Mouse (Mus musculus) testis, postnatal 10 days (tissue): ENCODE measurements at regions not wholly inside any gene's neighbourhood (a gene's known extent, or its start where the extent isn't known, plus 50 kb on each side); places are given as distances from the start of the nearest gene placed in this dataset.

Experiments used
- DNase-seq: peaks from one replicate; pipeline ENCODE4 v3.0.0; 2021; ENCODE audit warnings: low spot score

GRCm38 (mm10) chr7:72503756-72504155 lies 197.3 kb upstream of the Mctp2 start:
- no peak for DNase-seq

- DNase-seq, result no peak
Measured at GRCm38 (mm10) chr7:72504268-72504667, 197.9 kb upstream of the Mctp2 start.

GRCm38 (mm10) chr7:72505732-72506460 lies 199.5 kb upstream of the Mctp2 start:
- no peak for DNase-seq

- no peak for DNase-seq
Measured at GRCm38 (mm10) chr7:72507946-72508345, 201.5 kb upstream of the Mctp2 start.

GRCm38 (mm10) chr7:72510116-72510515 lies 203.7 kb upstream of the Mctp2 start:
- no peak for DNase-seq

GRCm38 (mm10) chr7:72513446-72513845 lies 207.0 kb upstream of the Mctp2 start:
- DNase-seq, result no peak

GRCm38 (mm10) chr7:72514851-72515250 lies 208.4 kb upstream of the Mctp2 start:
- DNase-seq, result no peak

GRCm38 (mm10) chr7:72518421-72518972 lies 212.1 kb upstream of the Mctp2 start:
- DNase-seq, result no peak

GRCm38 (mm10) chr7:72519359-72520115 lies 213.1 kb upstream of the Mctp2 start:
- DNase-seq, result no peak

- DNase-seq, result no peak
Measured at GRCm38 (mm10) chr7:72528873-72529272, 222.5 kb upstream of the Mctp2 start.

GRCm38 (mm10) chr7:72538288-72538687 lies 231.9 kb upstream of the Mctp2 start:
- DNase-seq, result no peak

GRCm38 (mm10) chr7:72539915-72540314 lies 233.5 kb upstream of the Mctp2 start:
- no peak for DNase-seq

- DNase-seq, result no peak
Measured at GRCm38 (mm10) chr7:72541521-72542478, 235.4 kb upstream of the Mctp2 start.

- no peak for DNase-seq
Measured at GRCm38 (mm10) chr7:72543501-72543900, 237.1 kb upstream of the Mctp2 start.

GRCm38 (mm10) chr7:72543946-72544345 lies 237.5 kb upstream of the Mctp2 start:
- DNase-seq, result peak; percentile 55

- no peak for DNase-seq
Measured at GRCm38 (mm10) chr7:72567378-72567777, 261.0 kb upstream of the Mctp2 start.

- no peak for DNase-seq
Measured at GRCm38 (mm10) chr7:72569177-72569576, 262.8 kb upstream of the Mctp2 start.

- no peak for DNase-seq
Measured at GRCm38 (mm10) chr7:72574316-72574715, 267.9 kb upstream of the Mctp2 start.

- DNase-seq, result no peak
Measured at GRCm38 (mm10) chr7:72584427-72584826, 278.0 kb upstream of the Mctp2 start.

GRCm38 (mm10) chr7:72589241-72589668 lies 282.8 kb upstream of the Mctp2 start:
- DNase-seq, result no peak

GRCm38 (mm10) chr7:72590351-72591115 lies 284.1 kb upstream of the Mctp2 start:
- no peak for DNase-seq
